Mouse (Mus musculus) bone marrow macrophage, adult 2 months (primary cell): ENCODE data around the gene Slu7.

Experiments
- CTCF ChIP-seq: IDR thresholded peaks from 2 replicates; pipeline ENCODE4 v1.5.1; 2012; ENCODE audit warnings: low read depth, mild to moderate bottlenecking, low read length, moderate library complexity
- POLR2A ChIP-seq: IDR thresholded peaks from 2 replicates; pipeline ENCODE4 v1.6.1; 2012; ENCODE audit warnings: mild to moderate bottlenecking, low read depth, low read length, borderline replicate concordance

GRCm38 (mm10) chr11:43396246-43396645 lies 37.3 kb upstream of the Slu7 start:
- no peak for TF ChIP-seq POLR2A
- TF ChIP-seq CTCF = no peak
